Mouse (Mus musculus): ENCODE results near the gene Twf1. TPM values are rescaled to one million over a fixed set of nuclear protein-coding genes. Genes with fewer than 3 reads are reported as not detected.

The Twf1 gene
- 145 TPM for polyA plus RNA-seq (2014; fragmentation: Illumina TruSeq; extraction: RNeasy Lipid Tissue Mini Kit (QIAGEN cat#74804))

GRCm38 (mm10) chr15:94589219-94590075 lies at the start of gene Twf1:
TSS of gene Twf1 (minus strand) at chr15:94589889.

GRCm38 (mm10) chr15:94628830-94629601 lies 39.3 kb upstream of the Twf1 start, which contains the start of gene Tmem117:
TSS of gene Tmem117 (plus strand) at chr15:94629232.

DNA sequence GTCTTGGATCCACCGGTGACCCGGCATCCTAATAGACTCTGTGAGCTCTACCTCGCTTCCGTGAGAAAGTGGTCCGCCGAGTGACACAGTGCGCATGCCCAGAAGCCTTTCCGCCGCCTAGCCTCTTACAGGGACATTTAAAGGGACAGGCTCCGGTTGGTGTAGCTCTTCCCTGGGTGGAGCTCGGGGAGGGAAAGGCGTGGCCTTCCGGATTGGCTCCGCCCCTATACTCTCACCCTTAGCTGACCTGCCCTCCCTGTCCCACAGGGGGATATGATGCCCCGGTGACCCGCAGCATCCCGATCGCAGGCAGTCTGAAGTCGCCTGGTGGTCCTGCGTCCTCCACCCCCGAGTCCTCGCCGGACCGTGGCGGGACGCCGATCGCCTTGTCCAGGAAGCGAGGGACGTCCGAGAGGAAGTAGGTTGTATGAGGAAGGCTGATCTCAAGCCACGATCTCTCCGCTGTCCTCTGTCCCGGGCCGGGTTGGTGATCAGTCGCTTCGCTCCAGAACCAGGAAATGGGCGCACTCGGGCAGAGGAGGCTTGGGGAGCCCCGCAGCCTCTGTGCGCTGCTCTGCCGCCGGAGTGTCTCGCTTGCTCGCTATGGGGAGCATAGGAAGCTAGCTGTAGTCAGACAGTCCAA lies 46.2 kb downstream of the Twf1 start, which contains the start of the genes Pus7l and Irak4:
Gene Pus7l, minus strand, starts transcription at position 139 of the 643 bp plus-strand sequence.
Gene Irak4, plus strand, starts transcription at position 235 of the 643 bp plus-strand sequence.

Other genes with a start within 250 kb of the Twf1 start
- 0.09 TPM for gene Adamts20, start 124.5 kb downstream of the Twf1 start, polyA plus RNA-seq (2014; fragmentation: Illumina TruSeq; extraction: RNeasy Lipid Tissue Mini Kit (QIAGEN cat#74804))
- gene Pus7l, start 46.3 kb downstream of the Twf1 start, polyA plus RNA-seq (2014; fragmentation: Illumina TruSeq; extraction: RNeasy Lipid Tissue Mini Kit (QIAGEN cat#74804)) = 5.2 TPM
- 4.5 TPM for gene Irak4, start 46.2 kb downstream of the Twf1 start, polyA plus RNA-seq (2014; fragmentation: Illumina TruSeq; extraction: RNeasy Lipid Tissue Mini Kit (QIAGEN cat#74804))
- 12.7 TPM for gene Tmem117, start 39.3 kb upstream of the Twf1 start, polyA plus RNA-seq (2014; fragmentation: Illumina TruSeq; extraction: RNeasy Lipid Tissue Mini Kit (QIAGEN cat#74804))